Mouse (Mus musculus): Measurements from ENCODE around the gene Rsph1. TPM values are rescaled to one million over a fixed set of nuclear protein-coding genes. Genes with fewer than 3 reads are reported as not detected.
A peak's percentile ranks its signal among the peaks of the same experiment; 100 is the strongest.

Gene Rsph1
- polyA plus RNA-seq, 1 experiment: 10.4 TPM

- WGBS: 7% methylated on average over 7 of the region's 7 CpGs
- H3K4me3 ChIP-seq (replicated peaks; ENCODE audit: control insufficient read depth, low read depth, low read length): peak overlapping the region; percentile 27
- peak overlapping the region; percentile 40 for H3K27ac ChIP-seq (ENCODE audit: control insufficient read depth, insufficient read depth, low read depth, low read length, poor library complexity)
- H3K4me1 ChIP-seq (ENCODE audit: control insufficient read depth, insufficient read depth, low read length): peaks cover 6% of the 10 kb centered on the region
- TF ChIP-seq CTCF (IDR thresholded peaks at IDR 0.05; ENCODE audit: control insufficient read depth, insufficient read depth, low read length): no peak
- TF ChIP-seq POLR2A (IDR thresholded peaks at IDR 0.05; ENCODE audit: borderline replicate concordance, control insufficient read depth, low read depth, low read length): no peak
Measured at GRCm38 (mm10) chr17:31288999-31289726, 12.0 kb upstream of the Rsph1 start.

GRCm38 (mm10) chr17:31287216-31287615 is 10.0 kb upstream of the Rsph1 start:
- no peak overlapping the region for H3K4me3 ChIP-seq (replicated peaks; ENCODE audit: control insufficient read depth, low read depth, low read length)
- no peak overlapping the region for H3K27ac ChIP-seq (ENCODE audit: control insufficient read depth, insufficient read depth, low read depth, low read length, poor library complexity)
- TF ChIP-seq CTCF (IDR thresholded peaks at IDR 0.05; ENCODE audit: control insufficient read depth, insufficient read depth, low read length) (no peak), POLR2A (IDR thresholded peaks at IDR 0.05; ENCODE audit: borderline replicate concordance, control insufficient read depth, low read depth, low read length) (no peak)
- peaks cover 6% of the 10 kb centered on the region for H3K4me1 ChIP-seq (ENCODE audit: control insufficient read depth, insufficient read depth, low read length)
- 62% methylated on average over 3 of the region's 3 CpGs for WGBS

GRCm38 (mm10) chr17:31286492-31286891 is 9.3 kb upstream of the Rsph1 start, which contains the start of gene Slc37a1:
TSS of gene Slc37a1 (plus strand) at chr17:31286792.
- Histone ChIP-seq H3K4me1 (ENCODE audit: control insufficient read depth, insufficient read depth, low read length) (peaks cover 6% of the 10 kb centered on the region), H3K27ac (ENCODE audit: control insufficient read depth, insufficient read depth, low read depth, low read length, poor library complexity) (no peak within 1 kb of the TSS), H3K4me3 (replicated peaks; ENCODE audit: control insufficient read depth, low read depth, low read length) (no peak within 1 kb of the TSS)
- 97% methylated on average over 1 of the region's 1 CpGs for WGBS
- TF ChIP-seq CTCF (IDR thresholded peaks at IDR 0.05; ENCODE audit: control insufficient read depth, insufficient read depth, low read length) (no peak), POLR2A (IDR thresholded peaks at IDR 0.05; ENCODE audit: borderline replicate concordance, control insufficient read depth, low read depth, low read length) (no peak)

- 14% methylated on average over 2 of the region's 2 CpGs for WGBS
- TF ChIP-seq POLR2A (IDR thresholded peaks at IDR 0.05; ENCODE audit: borderline replicate concordance, control insufficient read depth, low read depth, low read length) (no peak), CTCF (IDR thresholded peaks at IDR 0.05; ENCODE audit: control insufficient read depth, insufficient read depth, low read length) (no peak)
- Histone ChIP-seq H3K27ac (ENCODE audit: control insufficient read depth, insufficient read depth, low read depth, low read length, poor library complexity) (no peak overlapping the region), H3K4me1 (ENCODE audit: control insufficient read depth, insufficient read depth, low read length) (peaks cover 6% of the 10 kb centered on the region), H3K4me3 (replicated peaks; ENCODE audit: control insufficient read depth, low read depth, low read length) (no peak overlapping the region)
Measured at GRCm38 (mm10) chr17:31285867-31286266, 8.7 kb upstream of the Rsph1 start.

- TF ChIP-seq POLR2A (IDR thresholded peaks at IDR 0.05; ENCODE audit: borderline replicate concordance, control insufficient read depth, low read depth, low read length): no peak
- no peak for TF ChIP-seq CTCF (IDR thresholded peaks at IDR 0.05; ENCODE audit: control insufficient read depth, insufficient read depth, low read length)
- peaks cover 2% of the 10 kb centered on the region for H3K4me1 ChIP-seq (ENCODE audit: control insufficient read depth, insufficient read depth, low read length)
- no peak overlapping the region for H3K4me3 ChIP-seq (replicated peaks; ENCODE audit: control insufficient read depth, low read depth, low read length)
- H3K27ac ChIP-seq (ENCODE audit: control insufficient read depth, insufficient read depth, low read depth, low read length, poor library complexity): peak overlapping the region; percentile 23; the same call in 1 of the 2 replicates
- 48% methylated on average over 7 of the region's 7 CpGs for WGBS
Measured at GRCm38 (mm10) chr17:31282687-31283053, 5.5 kb upstream of the Rsph1 start.

GRCm38 (mm10) chr17:31281830-31282686 is 4.9 kb upstream of the Rsph1 start:
- H3K4me1 ChIP-seq (ENCODE audit: control insufficient read depth, insufficient read depth, low read length): peaks cover 2% of the 10 kb centered on the region
- no peak overlapping the region for H3K4me3 ChIP-seq (replicated peaks; ENCODE audit: control insufficient read depth, low read depth, low read length)
- TF ChIP-seq POLR2A (IDR thresholded peaks at IDR 0.05; ENCODE audit: borderline replicate concordance, control insufficient read depth, low read depth, low read length) (no peak), CTCF (IDR thresholded peaks at IDR 0.05; ENCODE audit: control insufficient read depth, insufficient read depth, low read length) (0 out of 2 replicates have a peak, but pooled peaks have one; percentile 9)
- WGBS: 39% methylated on average over 19 of the region's 19 CpGs
- peak overlapping the region; percentile 23 for H3K27ac ChIP-seq (ENCODE audit: control insufficient read depth, insufficient read depth, low read depth, low read length, poor library complexity)

GRCm38 (mm10) chr17:31280269-31280668 is 3.1 kb upstream of the Rsph1 start:
- 48% methylated on average over 6 of the region's 6 CpGs for WGBS

GRCm38 (mm10) chr17:31279541-31279940 is 2.4 kb upstream of the Rsph1 start:
- 67% methylated on average over 9 of the region's 9 CpGs for WGBS
- TF ChIP-seq CTCF (IDR thresholded peaks at IDR 0.05; ENCODE audit: control insufficient read depth, insufficient read depth, low read length) (no peak), POLR2A (IDR thresholded peaks at IDR 0.05; ENCODE audit: borderline replicate concordance, control insufficient read depth, low read depth, low read length) (no peak)
- Histone ChIP-seq H3K27ac (ENCODE audit: control insufficient read depth, insufficient read depth, low read depth, low read length, poor library complexity) (no peak overlapping the region), H3K4me1 (ENCODE audit: control insufficient read depth, insufficient read depth, low read length) (peaks cover 5% of the 10 kb centered on the region), H3K4me3 (replicated peaks; ENCODE audit: control insufficient read depth, low read depth, low read length) (no peak overlapping the region)

More at GRCm38 (mm10) chr17:31280269-31280668, 3.1 kb upstream of the Rsph1 start:
- no peak overlapping the region for H3K27ac ChIP-seq (ENCODE audit: control insufficient read depth, insufficient read depth, low read depth, low read length, poor library complexity)
- H3K4me1 ChIP-seq (ENCODE audit: control insufficient read depth, insufficient read depth, low read length): peaks cover 5% of the 10 kb centered on the region
- no peak overlapping the region for H3K4me3 ChIP-seq (replicated peaks; ENCODE audit: control insufficient read depth, low read depth, low read length)
- TF ChIP-seq CTCF (IDR thresholded peaks at IDR 0.05; ENCODE audit: control insufficient read depth, insufficient read depth, low read length) (no peak), POLR2A (IDR thresholded peaks at IDR 0.05; ENCODE audit: borderline replicate concordance, control insufficient read depth, low read depth, low read length) (no peak)
